Mouse (Mus musculus) liver, embryonic 11.5 days (tissue): Measurements from ENCODE around the gene Clasp2. TPM values are rescaled to one million over a fixed set of nuclear protein-coding genes. Genes with fewer than 3 reads are reported as not detected.

Experiments
- ATAC-seq: fragments of 200-750 bp; cut with Nextera tagmentation; replicated peaks from 2 replicates; pipeline ENCODE4 v1.8.0; 2017; ENCODE audit warnings: moderate number of reproducible peaks, mild to moderate bottlenecking, moderate TSS enrichment, moderate library complexity; ENCODE audit not compliant: low FRiP score
- DNase-seq: peaks from one replicate; pipeline ENCODE4 v3.0.0-alpha.2; 2017; ENCODE audit warnings: low spot score
- H3K27ac ChIP-seq: fragments of 300-500 bp; sonication (generic); 2 replicates; pipeline ENCODE4 v1.5.1; 2014; ENCODE audit warnings: mild to moderate bottlenecking, low read depth, low read length, control low read depth
- H3K27me3 ChIP-seq: fragments of 300-500 bp; sonication (generic); replicated peaks from 2 replicates; pipeline ENCODE4 v1.6.1; 2014; ENCODE audit warnings: low read length, mixed read lengths; ENCODE audit not compliant: control insufficient read depth, insufficient read depth
- H3K36me3 ChIP-seq: fragments of 300-500 bp; sonication (generic); 2 replicates; pipeline ENCODE4 v1.6.1; 2014; ENCODE audit warnings: mild to moderate bottlenecking, low read length, moderate library complexity, mixed read lengths; ENCODE audit not compliant: control insufficient read depth, insufficient read depth
- H3K4me1 ChIP-seq: fragments of 300-500 bp; sonication (generic); replicated peaks from 2 replicates; pipeline ENCODE4 v1.6.1; 2014; ENCODE audit warnings: low read length, mixed read lengths; ENCODE audit not compliant: control insufficient read depth, insufficient read depth
- H3K4me2 ChIP-seq: fragments of 300-500 bp; sonication (generic); 2 replicates; pipeline ENCODE4 v1.6.1; 2014; ENCODE audit warnings: mild to moderate bottlenecking, control low read depth, moderate library complexity
- H3K4me3 ChIP-seq: fragments of 300-500 bp; sonication (generic); 2 replicates; pipeline ENCODE4 v1.5.1; 2014; ENCODE audit warnings: low read depth, low read length, control low read depth
- H3K9ac ChIP-seq: fragments of 300-500 bp; sonication (generic); 2 replicates; pipeline ENCODE4 v1.6.1; 2014; ENCODE audit warnings: low read depth, low read length, control low read depth
- H3K9me3 ChIP-seq: fragments of 300-500 bp; sonication (generic); 2 replicates; pipeline ENCODE4 v1.6.1; 2016; ENCODE audit warnings: low read length, inconsistent platforms, mixed read lengths; ENCODE audit not compliant: control insufficient read depth
- WGBS: fragments of 180-500 bp; shearing (Covaris S2); extraction: QIAGEN DNeasy Blood & Tissue Kit; methylation state at CpG from one replicate; pipeline ENCODE4 v1.1.7; 2014; 5-methylcytosine and 5-hydroxymethylcytosine counted together
- polyA plus RNA-seq: library from polyadenylated mRNA; unstranded; fragments of >200 nt; fragmentation: Nextera tagmentation; extraction: Ambion mirVana; gene quantifications from 2 replicates; pipeline ENCODE4 v1.2.1, GENCODE M21; 2014

The Clasp2 gene
- polyA plus RNA-seq, 1 experiment from 2014 or later, result 30.5 TPM

GRCm38 (mm10) chr9:113968967-113969366, 227.7 kb downstream of the Clasp2 start:
- Histone ChIP-seq H3K4me1 (peaks cover 35% of the 10 kb centered on the region), H3K9ac (peak overlapping the region; percentile 56)
- DNase-seq, result peak; percentile 58

More at GRCm38 (mm10) chr9:113968967-113969366, 227.7 kb downstream of the Clasp2 start:
- peaks cover 49% of the 10 kb centered on the region for H3K36me3 ChIP-seq
- H3K27me3 ChIP-seq, result no peaks in the 10 kb centered on the region
- H3K9me3 ChIP-seq, result no peaks in the 10 kb centered on the region
- 48% methylated on average over 7 of the region's 7 CpGs for WGBS
- ATAC-seq, result peak; percentile 98
- H3K27ac ChIP-seq, result peak overlapping the region; percentile 96
- H3K4me3 ChIP-seq, result peak overlapping the region; percentile 30
- H3K4me2 ChIP-seq, result peak overlapping the region; percentile 57

Other genes starting within 250 kb of the Clasp2 start
- 66.4 and 79.6 TPM in 2 replicates for gene Pdcd6ip, start 33.2 kb upstream of the Clasp2 start, polyA plus RNA-seq
- gene Ubp1, start 189.5 kb downstream of the Clasp2 start, polyA plus RNA-seq, result 57.4 and 58.5 TPM in 2 replicates